Mouse (Mus musculus): ENCODE measurements around the gene 1700018B08Rik. TPM values are rescaled to one million over a fixed set of nuclear protein-coding genes. Genes with fewer than 3 reads are reported as not detected.

Gene 1700018B08Rik
- polyA plus RNA-seq, 1 experiment: not detected

DNA sequence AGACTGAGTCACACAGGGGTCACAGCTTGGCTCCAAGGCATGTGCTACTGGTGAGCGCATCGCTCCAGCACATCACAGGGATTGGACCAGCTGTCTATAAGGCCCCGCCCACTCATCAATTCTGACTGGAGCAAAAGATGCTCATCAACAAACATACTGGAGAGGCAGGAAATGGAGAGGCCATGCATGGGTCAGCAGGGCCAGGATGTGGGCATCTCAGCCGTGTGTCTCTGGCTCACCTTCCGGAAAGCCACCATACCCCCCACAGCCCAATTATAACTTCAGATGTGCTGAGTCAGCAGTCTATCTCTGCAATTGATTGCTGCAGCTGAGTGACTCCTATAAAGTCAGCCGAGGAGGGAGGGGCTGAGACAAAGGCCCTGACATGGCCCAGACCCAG is 24.2 kb upstream of the 1700018B08Rik start:
- peaks cover 50% of the 10 kb centered on the region for H3K4me1 ChIP-seq (ENCODE audit: control insufficient read depth, insufficient read depth, low read length)
- TF ChIP-seq CTCF (IDR thresholded peaks at IDR 0.05; ENCODE audit: insufficient read depth, low read depth, low read length) (no peak), POLR2A (IDR thresholded peaks at IDR 0.05; ENCODE audit: insufficient read depth, low read depth, low read length) (no peak)
- no peak overlapping the region for H3K4me3 ChIP-seq (ENCODE audit: insufficient read depth, low read depth, low read length)
- WGBS: 63% methylated on average over 6 of the region's 6 CpGs
- no peak overlapping the region for H3K27ac ChIP-seq (ENCODE audit: insufficient read depth, low read depth, low read length)

DNA sequence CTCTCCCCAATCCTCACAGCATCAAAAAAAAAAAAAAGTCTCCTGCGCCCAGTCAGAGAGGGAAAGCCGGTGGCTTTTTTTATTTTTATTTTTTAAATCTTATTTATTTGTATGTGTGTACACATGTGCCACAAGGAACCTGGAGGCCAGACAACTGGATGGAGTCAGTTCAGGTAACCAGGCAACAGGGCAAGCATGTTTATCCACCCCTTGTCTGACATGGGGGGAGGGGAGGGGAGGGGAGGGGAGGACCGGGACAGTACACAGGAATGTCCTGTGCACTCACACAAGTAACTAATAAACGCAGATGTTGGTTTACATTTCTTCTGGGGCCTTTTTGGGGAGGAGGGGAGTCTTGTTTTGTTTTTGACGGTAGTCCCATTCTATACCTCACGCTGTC is 19.6 kb upstream of the 1700018B08Rik start:
- no peak overlapping the region for H3K4me3 ChIP-seq (ENCODE audit: insufficient read depth, low read depth, low read length)
- 80% methylated on average over 6 of the region's 6 CpGs for WGBS
- H3K27ac ChIP-seq (ENCODE audit: insufficient read depth, low read depth, low read length): no peak overlapping the region
- no peak for TF ChIP-seq POLR2A (IDR thresholded peaks at IDR 0.05; ENCODE audit: insufficient read depth, low read depth, low read length)
- TF ChIP-seq CTCF (IDR thresholded peaks at IDR 0.05; ENCODE audit: insufficient read depth, low read depth, low read length): no peak
- peaks cover 45% of the 10 kb centered on the region for H3K4me1 ChIP-seq (ENCODE audit: control insufficient read depth, insufficient read depth, low read length)

DNA sequence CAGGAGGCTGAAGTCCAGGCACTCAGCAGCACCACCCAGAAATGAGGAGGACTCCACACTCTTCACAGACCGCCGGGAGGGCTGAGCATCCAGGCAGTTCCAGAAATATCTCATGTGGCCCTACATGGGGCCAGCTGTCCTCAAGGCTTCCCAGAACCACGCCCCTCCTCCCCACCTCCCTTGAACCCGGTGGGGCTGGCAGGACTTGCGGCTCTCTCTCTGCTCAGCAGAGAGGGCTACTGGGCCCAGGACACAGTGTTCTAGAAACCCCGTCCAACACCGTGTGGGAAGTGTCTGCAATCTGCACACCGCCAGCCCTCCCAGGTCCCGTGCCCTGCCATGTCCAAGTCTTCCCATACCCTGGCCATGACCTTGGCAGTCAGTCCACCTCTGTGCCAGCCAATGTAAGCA is 18.8 kb upstream of the 1700018B08Rik start:
- H3K4me1 ChIP-seq (ENCODE audit: control insufficient read depth, insufficient read depth, low read length): peaks cover 37% of the 10 kb centered on the region
- WGBS: 64% methylated on average over 9 of the region's 9 CpGs
- TF ChIP-seq POLR2A (IDR thresholded peaks at IDR 0.05; ENCODE audit: insufficient read depth, low read depth, low read length): no peak
- TF ChIP-seq CTCF (IDR thresholded peaks at IDR 0.05; ENCODE audit: insufficient read depth, low read depth, low read length): no peak
- no peak overlapping the region for H3K27ac ChIP-seq (ENCODE audit: insufficient read depth, low read depth, low read length)
- H3K4me3 ChIP-seq (ENCODE audit: insufficient read depth, low read depth, low read length): no peak overlapping the region

DNA sequence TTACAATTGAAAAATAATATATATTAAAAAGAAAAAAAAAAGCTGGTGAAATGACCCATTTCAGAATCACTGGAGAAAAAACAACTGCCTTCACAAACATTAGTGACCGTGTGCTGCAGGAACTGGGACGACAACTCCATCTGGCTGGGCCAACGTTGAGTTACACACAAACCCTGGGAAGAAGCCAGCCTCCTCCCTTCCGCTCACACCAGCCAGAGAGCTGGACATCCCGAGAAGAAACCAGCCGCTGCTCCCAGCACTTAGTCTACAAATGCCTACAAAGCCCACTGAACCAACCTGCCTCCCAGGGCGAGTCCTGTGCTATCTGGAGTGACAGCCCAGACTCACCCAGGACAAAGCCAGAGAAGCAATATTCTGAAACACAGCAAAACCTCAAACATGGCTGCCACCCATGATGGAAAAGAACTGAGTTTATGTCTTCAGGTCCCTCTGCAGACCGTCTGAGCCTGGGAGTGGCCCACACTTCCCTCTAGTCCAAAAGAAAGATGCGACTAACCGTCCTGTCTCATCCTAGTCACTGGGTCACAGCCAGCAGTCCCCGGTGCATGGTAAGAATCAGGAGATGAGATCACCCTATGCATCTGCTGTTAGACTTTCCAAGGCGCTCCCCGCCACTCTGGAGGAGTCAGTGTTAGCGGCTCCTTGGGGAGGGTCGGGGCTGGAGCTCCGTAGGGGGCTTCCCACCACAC is 17.7 kb upstream of the 1700018B08Rik start:
- 56% methylated on average over 16 of the region's 16 CpGs for WGBS
- Histone ChIP-seq H3K4me1 (ENCODE audit: control insufficient read depth, insufficient read depth, low read length) (peaks cover 31% of the 10 kb centered on the region), H3K27ac (ENCODE audit: insufficient read depth, low read depth, low read length) (no peak overlapping the region), H3K4me3 (ENCODE audit: insufficient read depth, low read depth, low read length) (no peak overlapping the region)
- no peak for TF ChIP-seq POLR2A (IDR thresholded peaks at IDR 0.05; ENCODE audit: insufficient read depth, low read depth, low read length)
- TF ChIP-seq CTCF (IDR thresholded peaks at IDR 0.05; ENCODE audit: insufficient read depth, low read depth, low read length): no peak

DNA sequence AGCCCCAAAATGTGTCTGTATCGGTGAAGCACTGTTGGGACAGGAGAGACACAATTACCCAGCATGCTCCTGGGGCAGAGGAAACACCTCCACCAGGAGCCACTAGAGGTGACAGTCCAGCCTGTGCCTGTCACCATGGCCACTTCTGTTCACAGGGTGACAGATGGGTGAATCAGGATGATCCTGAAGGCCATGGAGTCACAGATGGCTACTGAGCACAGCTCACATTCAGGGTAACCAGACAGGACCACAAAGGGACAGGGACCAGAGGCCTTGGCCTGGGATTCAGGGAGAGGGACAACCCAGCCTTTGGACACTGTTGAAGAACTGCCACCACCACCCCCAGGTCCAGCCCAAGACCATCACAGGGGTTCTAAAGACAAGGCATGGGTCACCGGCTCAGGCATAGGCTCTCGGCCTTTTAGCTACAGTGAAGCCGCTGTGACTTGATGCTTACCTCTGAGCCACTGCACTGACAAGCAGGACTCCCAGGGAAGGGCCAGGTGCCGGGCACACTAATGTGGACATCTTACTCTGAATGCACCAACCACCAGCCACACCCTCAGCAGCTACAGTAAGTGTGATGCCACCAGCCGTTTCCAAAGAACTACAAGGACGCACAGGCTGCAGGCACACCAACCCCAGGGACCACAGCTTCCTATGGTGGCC is 16.4 kb upstream of the 1700018B08Rik start:
- TF ChIP-seq POLR2A (IDR thresholded peaks at IDR 0.05; ENCODE audit: insufficient read depth, low read depth, low read length): no peak
- no peak for TF ChIP-seq CTCF (IDR thresholded peaks at IDR 0.05; ENCODE audit: insufficient read depth, low read depth, low read length)
- WGBS: 93% methylated on average over 7 of the region's 7 CpGs
- no peak overlapping the region for H3K4me3 ChIP-seq (ENCODE audit: insufficient read depth, low read depth, low read length)
- no peak overlapping the region for H3K27ac ChIP-seq (ENCODE audit: insufficient read depth, low read depth, low read length)
- H3K4me1 ChIP-seq (ENCODE audit: control insufficient read depth, insufficient read depth, low read length): peaks cover 30% of the 10 kb centered on the region

DNA sequence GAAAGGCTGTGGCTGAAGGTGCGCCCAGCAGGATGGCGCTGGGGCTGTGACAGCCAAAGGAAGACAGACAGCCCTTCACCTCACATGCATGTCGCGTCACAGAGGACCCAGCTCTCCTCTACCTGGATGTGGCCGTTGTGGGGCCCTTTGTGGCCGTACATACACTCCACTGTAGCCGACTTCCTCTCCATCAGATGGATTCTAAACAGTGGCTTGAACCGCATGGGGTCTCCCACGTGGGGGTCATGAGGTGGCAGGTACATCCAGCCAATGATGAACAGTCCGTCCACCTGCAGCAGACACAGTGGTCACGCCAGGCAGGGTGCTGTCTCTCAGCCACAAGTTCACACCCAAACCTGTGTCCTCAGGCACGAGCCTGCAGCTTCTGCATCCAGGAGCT is 15.7 kb upstream of the 1700018B08Rik start:
- peaks cover 25% of the 10 kb centered on the region for H3K4me1 ChIP-seq (ENCODE audit: control insufficient read depth, insufficient read depth, low read length)
- H3K4me3 ChIP-seq (ENCODE audit: insufficient read depth, low read depth, low read length): no peak overlapping the region
- 94% methylated on average over 12 of the region's 12 CpGs for WGBS
- no peak overlapping the region for H3K27ac ChIP-seq (ENCODE audit: insufficient read depth, low read depth, low read length)
- no peak for TF ChIP-seq CTCF (IDR thresholded peaks at IDR 0.05; ENCODE audit: insufficient read depth, low read depth, low read length)
- no peak for TF ChIP-seq POLR2A (IDR thresholded peaks at IDR 0.05; ENCODE audit: insufficient read depth, low read depth, low read length)

DNA sequence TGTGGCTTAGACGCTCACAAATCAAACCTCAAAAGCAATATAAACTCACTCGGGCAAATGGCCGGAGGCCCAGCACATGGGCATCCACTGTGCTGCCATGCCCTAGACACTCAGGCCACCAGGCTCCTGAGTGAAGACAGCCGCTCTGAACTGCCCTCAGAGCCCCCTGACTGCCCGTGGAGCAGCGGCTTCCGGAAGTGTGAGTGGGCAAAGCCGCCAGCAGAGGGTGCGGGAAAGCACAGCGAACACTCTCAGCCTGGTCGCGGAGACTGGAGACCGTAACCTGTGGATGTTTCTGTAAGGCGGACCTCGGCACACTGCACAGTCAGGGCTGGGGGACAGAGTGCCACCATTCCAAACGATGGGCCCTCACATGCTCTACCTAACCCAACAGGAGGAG is 14.4 kb upstream of the 1700018B08Rik start:
- whole genome bisulfite sequencing: 91% methylated on average over 16 of the region's 16 CpGs
- no peak for TF ChIP-seq POLR2A (IDR thresholded peaks at IDR 0.05; ENCODE audit: insufficient read depth, low read depth, low read length)
- no peak for TF ChIP-seq CTCF (IDR thresholded peaks at IDR 0.05; ENCODE audit: insufficient read depth, low read depth, low read length)
- Histone ChIP-seq H3K27ac (ENCODE audit: insufficient read depth, low read depth, low read length) (no peak overlapping the region), H3K4me1 (ENCODE audit: control insufficient read depth, insufficient read depth, low read length) (peaks cover 30% of the 10 kb centered on the region), H3K4me3 (ENCODE audit: insufficient read depth, low read depth, low read length) (no peak overlapping the region)

DNA sequence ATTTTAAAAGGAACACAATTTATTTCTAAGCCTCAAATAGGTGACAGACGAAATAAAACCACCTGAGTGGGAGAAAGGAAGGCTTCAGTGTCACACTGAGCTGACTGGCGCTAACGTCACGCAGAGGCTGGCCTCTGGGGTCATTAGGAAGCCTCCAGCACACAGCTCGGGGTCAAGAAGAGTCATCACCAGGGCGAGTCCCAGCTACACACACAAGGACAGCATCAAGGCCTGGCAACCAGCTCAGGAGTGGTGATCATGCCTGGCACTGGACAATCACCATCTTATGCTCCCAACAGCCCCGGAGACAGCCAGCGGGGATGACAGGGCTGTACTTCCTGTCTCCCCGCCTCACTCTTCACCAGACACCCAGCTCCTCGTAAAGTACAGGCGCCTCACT is 13.6 kb upstream of the 1700018B08Rik start:
- WGBS: 95% methylated on average over 11 of the region's 11 CpGs
- no peak overlapping the region for H3K4me3 ChIP-seq (ENCODE audit: insufficient read depth, low read depth, low read length)
- TF ChIP-seq CTCF (IDR thresholded peaks at IDR 0.05; ENCODE audit: insufficient read depth, low read depth, low read length) (no peak), POLR2A (IDR thresholded peaks at IDR 0.05; ENCODE audit: insufficient read depth, low read depth, low read length) (no peak)
- H3K4me1 ChIP-seq (ENCODE audit: control insufficient read depth, insufficient read depth, low read length): peaks cover 24% of the 10 kb centered on the region
- H3K27ac ChIP-seq (ENCODE audit: insufficient read depth, low read depth, low read length): no peak overlapping the region

DNA sequence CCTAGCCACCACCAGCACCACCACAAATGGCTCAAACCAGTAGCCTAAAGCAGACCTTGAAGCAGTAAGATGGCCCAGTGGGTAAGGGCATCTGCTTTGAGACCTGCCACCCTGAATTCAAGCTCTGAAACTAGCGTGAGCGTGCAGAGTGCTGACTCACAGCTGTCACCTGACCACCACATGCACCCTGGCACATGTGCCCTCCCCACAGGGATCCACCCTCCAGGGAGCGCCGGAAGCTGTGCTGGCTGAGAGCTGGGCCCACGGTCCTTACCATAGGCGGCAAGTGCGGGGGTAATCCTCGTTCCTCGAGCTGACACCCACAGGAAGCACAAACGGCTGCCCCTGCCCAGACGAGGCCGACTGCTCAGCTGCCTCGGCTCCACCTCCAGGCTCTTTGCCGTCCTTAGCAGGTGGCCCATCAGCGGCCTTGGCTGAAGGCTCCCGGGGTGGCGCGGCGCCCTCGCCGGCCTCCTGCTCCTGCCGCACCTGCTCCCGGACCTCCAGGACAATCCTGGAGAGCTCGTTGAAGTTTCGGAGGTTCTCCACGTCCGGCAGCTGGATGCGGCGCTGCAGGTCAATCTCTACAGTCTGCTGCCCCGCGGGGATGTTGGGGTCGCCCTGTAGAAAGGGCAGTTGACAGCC is 9.8 kb upstream of the 1700018B08Rik start:
- Histone ChIP-seq H3K27ac (ENCODE audit: insufficient read depth, low read depth, low read length) (no peak overlapping the region), H3K4me3 (ENCODE audit: insufficient read depth, low read depth, low read length) (no peak overlapping the region), H3K4me1 (ENCODE audit: control insufficient read depth, insufficient read depth, low read length) (peaks cover 12% of the 10 kb centered on the region)
- TF ChIP-seq CTCF (IDR thresholded peaks at IDR 0.05; ENCODE audit: insufficient read depth, low read depth, low read length): no peak
- no peak for TF ChIP-seq POLR2A (IDR thresholded peaks at IDR 0.05; ENCODE audit: insufficient read depth, low read depth, low read length)
- 81% methylated on average over 32 of the region's 32 CpGs for WGBS

Data from olfactory bulb, adult 2 months (tissue).